Mouse (Mus musculus) left cerebral cortex, adult 18-20 months (tissue): ENCODE measurements at regions not wholly inside any gene's neighbourhood (a gene's known extent, or its start where the extent isn't known, plus 50 kb on each side); places are given as distances from the start of the nearest gene placed in this dataset.

Experiments
- DNase-seq, 2 experiments: peaks; one replicate each; pipeline ENCODE4 v3.0.0; 2021 to 2022; ENCODE audit warnings: low spot score in 2 of 2, mixed read lengths in 1 of 2

- DNase-seq: no peak
Observed at GRCm38 (mm10) chr10:91591398-91591811, 410.3 kb upstream of the Tmpo start.

GRCm38 (mm10) chr10:91583204-91583603, 402.1 kb upstream of the Tmpo start:
- no peak for DNase-seq

- DNase-seq: no peak
Observed at GRCm38 (mm10) chr10:91580959-91581358, 399.8 kb upstream of the Tmpo start.

- no peak for DNase-seq
Observed at GRCm38 (mm10) chr10:91575323-91576064, 394.4 kb upstream of the Tmpo start.

GRCm38 (mm10) chr10:91572796-91573195, 391.7 kb upstream of the Tmpo start:
- no peak for DNase-seq

GRCm38 (mm10) chr10:91569046-91569445, 387.9 kb upstream of the Tmpo start:
- DNase-seq: no peak

- no peak for DNase-seq
Observed at GRCm38 (mm10) chr10:91566116-91566774, 385.1 kb upstream of the Tmpo start.

GRCm38 (mm10) chr10:91559307-91559706, 378.2 kb upstream of the Tmpo start:
- no peak for DNase-seq

GRCm38 (mm10) chr10:91548071-91548470, 367.0 kb upstream of the Tmpo start:
- no peak for DNase-seq

GRCm38 (mm10) chr10:91546140-91546539, 365.0 kb upstream of the Tmpo start:
- DNase-seq: peak; percentile 30 to 66

- no peak for DNase-seq
Observed at GRCm38 (mm10) chr10:91545421-91545820, 364.3 kb upstream of the Tmpo start.

GRCm38 (mm10) chr10:91543167-91543918, 362.2 kb upstream of the Tmpo start:
- no peak for DNase-seq

- no peak for DNase-seq
Observed at GRCm38 (mm10) chr10:91542201-91542604, 361.1 kb upstream of the Tmpo start.

- no peak for DNase-seq
Observed at GRCm38 (mm10) chr10:91537241-91537640, 356.1 kb upstream of the Tmpo start.

- no peak for DNase-seq
Observed at GRCm38 (mm10) chr10:91535392-91535791, 354.3 kb upstream of the Tmpo start.

GRCm38 (mm10) chr10:91528305-91528704, 347.2 kb upstream of the Tmpo start:
- DNase-seq: no peak

GRCm38 (mm10) chr10:91521168-91521567, 340.1 kb upstream of the Tmpo start:
- no peak for DNase-seq

- DNase-seq: no peak
Observed at GRCm38 (mm10) chr10:91515021-91515371, 333.9 kb upstream of the Tmpo start.

- no peak for DNase-seq
Observed at GRCm38 (mm10) chr10:91514163-91515020, 333.3 kb upstream of the Tmpo start.

GRCm38 (mm10) chr10:91507038-91507437, 325.9 kb upstream of the Tmpo start:
- DNase-seq: no peak

GRCm38 (mm10) chr10:91504891-91505290, 323.8 kb upstream of the Tmpo start:
- DNase-seq: peak; percentile 4 to 11
